Mouse (Mus musculus) stomach, postnatal 0 days (tissue): ENCODE data around the gene Cnih1.

Experiments used
- CTCF ChIP-seq: IDR thresholded peaks from 2 replicates; pipeline ENCODE4 v1.5.1; 2016; ENCODE audit warnings: antibody characterized with exemption, low read depth, mild to moderate bottlenecking, moderate library complexity
- EP300 ChIP-seq: optimal IDR thresholded peaks from 2 replicates; pipeline ENCODE3; 2016; ENCODE audit warnings: antibody characterized with exemption

GRCm38 (mm10) chr14:46736366-46736765, 51.8 kb downstream of the Cnih1 start:
- TF ChIP-seq EP300 (no peak), CTCF (no peak)
